Mouse (Mus musculus) MEL (cell line): ENCODE results near the gene Rpp30.

Experiments used
- CHD2 ChIP-seq: IDR thresholded peaks from 2 replicates; pipeline ENCODE4 v1.6.1; 2011; ENCODE audit warnings: low read length, improper control_type of control experiment
- CTCF ChIP-seq, 3 experiments: IDR thresholded peaks in 2 of 3; conservative IDR thresholded peaks in 1 of 3; 2 replicates each; pipeline ENCODE4 v1.5.1; 2011 to 2012; ENCODE audit warnings: low read length in 3 of 3, low read depth in 2 of 3, mild to moderate bottlenecking in 2 of 3, improper control_type of control experiment in 1 of 3, inconsistent platforms in 1 of 3, mixed read lengths in 1 of 3, moderate library complexity in 1 of 3; ENCODE audit not compliant: control insufficient read depth in 1 of 3, insufficient read depth in 1 of 3, poor library complexity in 1 of 3, severe bottlenecking in 1 of 3
- EP300 ChIP-seq, 2 experiments: IDR thresholded peaks; 2 replicates each; pipeline ENCODE4 v1.6.1; 2011; ENCODE audit warnings: improper control_type of control experiment in 2 of 2, low read length in 2 of 2, low read depth in 1 of 2, mild to moderate bottlenecking in 1 of 2
- GATA1 ChIP-seq: IDR thresholded peaks from 2 replicates; pipeline ENCODE4 v1.6.1; 2011; ENCODE audit warnings: low read depth, low read length, improper control_type of control experiment
- HCFC1 ChIP-seq: IDR thresholded peaks from 2 replicates; pipeline ENCODE4 v1.6.1; 2012; ENCODE audit warnings: low read depth, mild to moderate bottlenecking, inconsistent platforms, low read length, improper control_type of control experiment, moderate library complexity
- MYB ChIP-seq: IDR thresholded peaks from 2 replicates; pipeline ENCODE4 v1.6.1; 2011; ENCODE audit warnings: mild to moderate bottlenecking, low read depth, low read length, improper control_type of control experiment
- MYC ChIP-seq: IDR thresholded peaks from 2 replicates; pipeline ENCODE4 v1.6.1; 2011; ENCODE audit warnings: low read depth, mild to moderate bottlenecking, low read length, improper control_type of control experiment, moderate library complexity
- POLR2A ChIP-seq, 2 experiments: IDR thresholded peaks; 2 replicates each; pipeline ENCODE4 v1.6.1; 2011 to 2012; ENCODE audit warnings: low read length in 2 of 2, mild to moderate bottlenecking in 2 of 2, control low read depth in 1 of 2, improper control_type of control experiment in 1 of 2, low read depth in 1 of 2, moderate library complexity in 1 of 2; ENCODE audit not compliant: control insufficient read depth in 1 of 2, insufficient read depth in 1 of 2, poor library complexity in 1 of 2
- RAD21 ChIP-seq: IDR thresholded peaks from 2 replicates; pipeline ENCODE4 v1.6.1; 2011; ENCODE audit warnings: mild to moderate bottlenecking, low read depth, low read length, improper control_type of control experiment
- SIN3A ChIP-seq: IDR thresholded peaks from 2 replicates; pipeline ENCODE4 v1.6.1; 2012; ENCODE audit warnings: low read length, improper control_type of control experiment, inconsistent platforms
- SMC3 ChIP-seq: IDR thresholded peaks from 2 replicates; pipeline ENCODE4 v1.6.1; 2011; ENCODE audit warnings: low read depth, low read length, improper control_type of control experiment
- ZKSCAN1 ChIP-seq: IDR thresholded peaks from 2 replicates; pipeline ENCODE4 v1.6.1; 2012; ENCODE audit warnings: low read depth, mild to moderate bottlenecking, inconsistent platforms, low read length, improper control_type of control experiment, moderate library complexity

GRCm38 (mm10) chr19:36083262-36084225 lies at the start of gene Rpp30:
- TF ChIP-seq HCFC1 = peak; percentile 98
- no peak for TF ChIP-seq CTCF (IDR thresholded peaks at IDR 0.05 in 2 of 3, conservative IDR thresholded peaks at IDR 0.05 in 1 of 3; ENCODE audit: control insufficient read depth in 1 of 3, insufficient read depth in 1 of 3, low read depth in 2 of 3, low read length in 3 of 3, poor library complexity in 1 of 3, severe bottlenecking in 1 of 3)
- no peak for TF ChIP-seq ZKSCAN1
- peak; percentile 60 to 79 for TF ChIP-seq POLR2A (IDR thresholded peaks at IDR 0.05; ENCODE audit: control insufficient read depth in 1 of 2, insufficient read depth in 1 of 2, low read depth in 1 of 2, low read length in 2 of 2, poor library complexity in 1 of 2)
- no peak for TF ChIP-seq EP300 (IDR thresholded peaks at IDR 0.05; ENCODE audit: low read depth in 1 of 2, low read length in 2 of 2)
- TF ChIP-seq SIN3A = peak; percentile 62
- TF ChIP-seq MYC = peak; percentile 20; the same call in 1 of the 2 replicates
- TF ChIP-seq SMC3 = no peak
- no peak for TF ChIP-seq CHD2
- TF ChIP-seq MYB = no peak
- no peak for TF ChIP-seq GATA1
- no peak for TF ChIP-seq RAD21
